Mouse (Mus musculus) E14TG2a.4 (cell line): Measurements from ENCODE around the gene Psen1.
A peak's percentile ranks its signal among the peaks of the same experiment; 100 is the strongest.

Experiments used
- H3K27me3 ChIP-seq: 2 replicates; pipeline ENCODE4 v1.6.1; 2014; ENCODE audit warnings: low read length, control low read depth; ENCODE audit not compliant: insufficient read depth
- H3K36me3 ChIP-seq: 2 replicates; pipeline ENCODE4 v1.6.1; 2014; ENCODE audit warnings: low read length, control low read depth; ENCODE audit not compliant: insufficient read depth
- H3K4me1 ChIP-seq: replicated peaks from 2 replicates; pipeline ENCODE4 v1.6.1; 2014; ENCODE audit warnings: low read depth, low read length, control low read depth
- H3K4me3 ChIP-seq: replicated peaks from 2 replicates; pipeline ENCODE4 v1.5.1; 2014; ENCODE audit warnings: mild to moderate bottlenecking, low read length
- H3K9me3 ChIP-seq: 2 replicates; pipeline ENCODE4 v1.6.1; 2014; ENCODE audit warnings: low read length, control low read depth
- CTCF ChIP-seq: conservative IDR thresholded peaks from 2 replicates; pipeline ENCODE4 v1.5.1; 2014; ENCODE audit warnings: low read length
- NANOG ChIP-seq: IDR thresholded peaks from 2 replicates; pipeline ENCODE4 v1.6.1; 2014; ENCODE audit warnings: borderline replicate concordance, low read length, mixed read lengths
- POU5F1 ChIP-seq: IDR thresholded peaks from 2 replicates; pipeline ENCODE4 v1.6.1; 2014; ENCODE audit warnings: low read length, borderline replicate concordance

Gene Psen1

DNA sequence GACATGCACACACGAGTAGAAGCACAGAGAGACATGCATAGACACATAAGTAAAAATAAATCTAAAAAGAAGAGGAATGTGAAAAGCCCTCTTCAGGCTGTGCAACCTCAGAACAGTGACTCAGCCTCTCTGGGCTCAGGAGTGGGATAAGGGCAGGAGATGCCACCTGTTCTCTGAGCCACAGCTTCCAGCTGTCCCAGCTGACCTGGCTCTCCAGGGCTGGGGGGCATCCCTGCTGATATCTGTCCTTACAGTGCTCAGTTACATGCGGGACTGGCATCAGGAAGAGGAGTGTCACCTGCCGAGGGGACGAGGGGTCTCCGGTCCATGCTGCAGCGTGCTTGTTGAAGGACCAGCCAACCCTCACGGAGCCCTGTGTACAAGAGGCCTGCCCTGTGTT is 88.8 kb downstream of the Psen1 start:
- Histone ChIP-seq H3K9me3 (no peaks in the 10 kb centered on the region), H3K4me3 (no peak overlapping the region), H3K27me3 (peaks cover 34% of the 10 kb centered on the region), H3K4me1 (peaks cover 40% of the 10 kb centered on the region), H3K36me3 (no peaks in the 10 kb centered on the region)
- no peak for TF ChIP-seq POU5F1

DNA sequence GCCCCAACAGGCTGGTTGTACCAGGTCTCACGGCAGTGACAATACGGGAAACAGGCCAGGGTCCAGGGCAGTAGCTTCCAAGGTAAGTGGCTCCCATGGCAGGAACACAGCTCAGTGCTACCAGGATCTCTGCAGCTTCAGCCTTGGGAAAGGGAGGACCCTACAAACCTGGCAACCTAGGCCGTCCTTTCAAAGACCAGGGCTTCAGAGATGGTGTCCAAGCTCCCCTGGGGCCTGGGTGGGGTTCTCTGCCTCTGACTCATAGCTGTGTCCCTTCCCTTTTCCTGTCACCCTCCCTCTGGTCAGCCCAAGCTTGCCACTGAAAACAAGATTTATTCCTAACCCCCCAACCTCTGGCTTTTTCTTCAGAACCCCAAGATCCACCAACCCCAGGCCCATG is 92.2 kb downstream of the Psen1 start:
- TF ChIP-seq POU5F1 (no peak), CTCF (no peak), NANOG (no peak)

DNA sequence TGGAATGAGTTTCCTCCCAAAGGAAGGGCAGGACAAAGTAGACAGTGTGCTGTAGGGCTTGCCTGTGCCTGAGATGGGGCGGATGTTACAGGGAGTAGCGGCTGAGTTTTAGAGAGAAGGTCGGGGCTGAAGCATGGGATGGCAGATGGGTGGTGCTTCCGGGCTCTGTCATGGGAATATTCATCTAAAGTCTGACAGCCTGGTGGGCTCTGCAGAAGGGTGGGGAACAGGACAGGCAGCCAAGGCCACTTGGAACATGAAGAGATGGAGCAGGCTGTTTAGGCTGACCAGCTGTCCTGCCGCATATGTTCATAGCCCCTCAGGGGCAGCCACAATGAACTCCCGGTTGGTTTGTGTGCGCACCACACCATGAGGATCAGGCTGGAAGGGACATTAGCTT is 93.3 kb downstream of the Psen1 start:
- H3K36me3 ChIP-seq = no peaks in the 10 kb centered on the region
- H3K4me3 ChIP-seq = peak overlapping the region; percentile 75
- H3K27me3 ChIP-seq = peaks cover 23% of the 10 kb centered on the region
- H3K9me3 ChIP-seq = no peaks in the 10 kb centered on the region
- TF ChIP-seq POU5F1 (no peak), NANOG (no peak), CTCF (no peak)
- H3K4me1 ChIP-seq = peaks cover 15% of the 10 kb centered on the region

More for the DNA sequence above, 92.2 kb downstream of the Psen1 start:
- Histone ChIP-seq H3K27me3 (peaks cover 29% of the 10 kb centered on the region), H3K4me1 (peaks cover 20% of the 10 kb centered on the region), H3K4me3 (no peak overlapping the region), H3K9me3 (no peaks in the 10 kb centered on the region), H3K36me3 (no peaks in the 10 kb centered on the region)

DNA sequence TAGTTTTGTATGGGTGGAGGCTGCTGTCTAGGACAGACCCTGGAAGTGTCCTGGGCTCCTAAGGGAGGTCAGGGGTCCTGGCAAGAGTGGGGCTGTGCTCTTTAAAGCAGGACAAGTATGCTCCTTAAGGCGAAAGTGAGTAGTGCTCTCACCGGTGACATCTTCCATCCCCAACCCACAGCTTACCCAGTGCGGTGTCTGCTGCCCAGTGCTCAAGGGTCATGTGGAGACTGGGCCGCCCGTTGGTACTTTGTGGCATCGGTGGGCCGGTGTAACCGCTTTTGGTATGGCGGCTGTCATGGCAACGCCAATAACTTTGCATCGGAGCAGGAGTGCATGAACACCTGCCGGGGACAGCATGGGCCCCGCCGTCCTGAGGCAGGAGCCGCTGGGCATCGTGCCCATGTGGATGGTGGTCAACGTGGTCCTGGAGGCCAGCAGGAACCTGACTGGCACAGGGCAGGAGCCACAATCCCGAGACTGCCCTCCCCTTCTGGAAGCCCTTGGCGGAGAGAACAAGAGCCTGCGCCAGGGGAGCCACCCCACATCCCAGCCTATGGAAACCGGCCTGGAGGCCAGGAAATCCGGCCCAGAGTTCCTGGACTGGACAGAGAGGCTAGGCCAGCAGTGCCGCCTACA is 93.8 kb downstream of the Psen1 start:
- no peaks in the 10 kb centered on the region for H3K36me3 ChIP-seq
- TF ChIP-seq CTCF (no peak), NANOG (no peak), POU5F1 (no peak)

DNA sequence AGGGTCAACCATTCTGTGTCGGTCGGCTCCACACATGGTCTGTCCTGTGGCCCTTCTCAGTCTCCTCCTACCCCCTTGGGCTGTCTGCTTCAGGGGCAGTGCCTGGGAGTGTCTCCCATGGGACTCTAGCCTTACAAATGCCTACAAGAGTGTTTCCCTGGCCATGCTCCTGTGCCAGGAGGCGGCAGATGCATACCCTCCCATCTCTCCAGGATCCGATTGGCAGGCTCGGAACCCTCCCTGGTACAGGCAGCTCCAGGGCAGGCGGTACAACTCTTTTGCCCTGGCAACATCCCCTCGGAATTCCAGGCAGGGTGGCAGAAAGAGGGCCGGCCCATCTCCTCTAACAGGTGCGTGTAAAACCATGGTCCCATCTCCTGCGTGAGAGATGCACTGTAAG is 94.7 kb downstream of the Psen1 start:
- H3K36me3 ChIP-seq = no peaks in the 10 kb centered on the region
- no peaks in the 10 kb centered on the region for H3K9me3 ChIP-seq
- TF ChIP-seq NANOG (no peak), CTCF (no peak), POU5F1 (no peak)

More for the DNA sequence above, 93.8 kb downstream of the Psen1 start:
- H3K27me3 ChIP-seq = peaks cover 20% of the 10 kb centered on the region
- no peaks in the 10 kb centered on the region for H3K9me3 ChIP-seq
- H3K4me1 ChIP-seq = peaks cover 15% of the 10 kb centered on the region
- H3K4me3 ChIP-seq = peak overlapping the region; percentile 75

More for the DNA sequence above, 94.7 kb downstream of the Psen1 start:
- peaks cover 15% of the 10 kb centered on the region for H3K4me1 ChIP-seq
- H3K4me3 ChIP-seq = no peak overlapping the region
- peaks cover 20% of the 10 kb centered on the region for H3K27me3 ChIP-seq
